Mouse (Mus musculus): Measurements from ENCODE around the gene Qrich1. TPM values are rescaled to one million over a fixed set of nuclear protein-coding genes. Genes with fewer than 3 reads are reported as not detected.

Gene Qrich1
- polyA plus RNA-seq, 1 experiment from 2014 or later: 145 TPM

- Histone ChIP-seq H3K4me1 (ENCODE audit: insufficient read depth) (no peaks in the 10 kb centered on the region), H3K4me2 (no peak overlapping the region), H3K36me3 (ENCODE audit: insufficient read depth) (peaks cover 79% of the 10 kb centered on the region), H3K27me3 (ENCODE audit: insufficient read depth, low read length) (no peaks in the 10 kb centered on the region), H3K27ac (ENCODE audit: low read depth) (no peak overlapping the region), H3K9ac (no peak overlapping the region), H3K9me3 (ENCODE audit: low read depth, low read length) (no peaks in the 10 kb centered on the region), H3K4me3 (ENCODE audit: low read depth, low read length) (no peak overlapping the region)
- DNase-seq (no peak), ATAC-seq (ENCODE audit: insufficient read depth) (no peak)
- no peak for TF ChIP-seq CTCF (IDR thresholded peaks at IDR 0.05; ENCODE audit: low read depth)
- 81% methylated on average over 1 of the region's 1 CpGs for WGBS
Measured at GRCm38 (mm10) chr9:108530954-108531353, 14.3 kb downstream of the Qrich1 start.

- Histone ChIP-seq H3K4me2 (no peak overlapping the region), H3K27me3 (ENCODE audit: insufficient read depth, low read length) (no peaks in the 10 kb centered on the region), H3K9ac (no peak overlapping the region), H3K36me3 (ENCODE audit: insufficient read depth) (peaks cover 84% of the 10 kb centered on the region), H3K9me3 (ENCODE audit: low read depth, low read length) (no peaks in the 10 kb centered on the region), H3K4me1 (ENCODE audit: insufficient read depth) (no peaks in the 10 kb centered on the region), H3K4me3 (ENCODE audit: low read depth, low read length) (no peak overlapping the region), H3K27ac (ENCODE audit: low read depth) (no peak overlapping the region)
- ATAC-seq (ENCODE audit: insufficient read depth) (no peak), DNase-seq (no peak)
- no peak for TF ChIP-seq CTCF (IDR thresholded peaks at IDR 0.05; ENCODE audit: low read depth)
- 93% methylated on average over 1 of the region's 1 CpGs for WGBS
Measured at GRCm38 (mm10) chr9:108531496-108531895, 14.9 kb downstream of the Qrich1 start.

GRCm38 (mm10) chr9:108540846-108541245 lies 24.2 kb downstream of the Qrich1 start:
- ATAC-seq (ENCODE audit: insufficient read depth) (no peak), DNase-seq (no peak)
- TF ChIP-seq CTCF (IDR thresholded peaks at IDR 0.05; ENCODE audit: low read depth): no peak
- no peaks in the 10 kb centered on the region for H3K9me3 ChIP-seq (ENCODE audit: low read depth, low read length)
- H3K4me2 ChIP-seq: no peak overlapping the region
- no peak overlapping the region for H3K4me3 ChIP-seq (ENCODE audit: low read depth, low read length)
- H3K27ac ChIP-seq (ENCODE audit: low read depth): no peak overlapping the region
- H3K36me3 ChIP-seq (ENCODE audit: insufficient read depth): peaks cover 90% of the 10 kb centered on the region
- no peak overlapping the region for H3K9ac ChIP-seq
- no peaks in the 10 kb centered on the region for H3K27me3 ChIP-seq (ENCODE audit: insufficient read depth, low read length)
- H3K4me1 ChIP-seq (ENCODE audit: insufficient read depth): no peaks in the 10 kb centered on the region

- no peak for TF ChIP-seq CTCF (IDR thresholded peaks at IDR 0.05; ENCODE audit: low read depth)
- Histone ChIP-seq H3K27ac (ENCODE audit: low read depth) (no peak overlapping the region), H3K9ac (no peak overlapping the region), H3K4me2 (no peak overlapping the region), H3K4me3 (ENCODE audit: low read depth, low read length) (no peak overlapping the region), H3K36me3 (ENCODE audit: insufficient read depth) (peaks cover 93% of the 10 kb centered on the region), H3K4me1 (ENCODE audit: insufficient read depth) (no peaks in the 10 kb centered on the region), H3K9me3 (ENCODE audit: low read depth, low read length) (no peaks in the 10 kb centered on the region), H3K27me3 (ENCODE audit: insufficient read depth, low read length) (no peaks in the 10 kb centered on the region)
- WGBS: 97% methylated on average over 3 of the region's 3 CpGs
- no peak for ATAC-seq (ENCODE audit: insufficient read depth)
- no peak for DNase-seq
Measured at GRCm38 (mm10) chr9:108545986-108546385, 29.4 kb downstream of the Qrich1 start.

GRCm38 (mm10) chr9:108546875-108547274 lies 30.3 kb downstream of the Qrich1 start:
- Histone ChIP-seq H3K27me3 (ENCODE audit: insufficient read depth, low read length) (no peaks in the 10 kb centered on the region), H3K27ac (ENCODE audit: low read depth) (no peak overlapping the region), H3K4me3 (ENCODE audit: low read depth, low read length) (no peak overlapping the region), H3K4me2 (no peak overlapping the region), H3K9me3 (ENCODE audit: low read depth, low read length) (no peaks in the 10 kb centered on the region), H3K36me3 (ENCODE audit: insufficient read depth) (peaks cover 93% of the 10 kb centered on the region), H3K4me1 (ENCODE audit: insufficient read depth) (no peaks in the 10 kb centered on the region), H3K9ac (no peak overlapping the region)
- 92% methylated on average over 1 of the region's 1 CpGs for WGBS
- TF ChIP-seq CTCF (IDR thresholded peaks at IDR 0.05; ENCODE audit: low read depth): no peak
- DNase-seq: no peak
- ATAC-seq (ENCODE audit: insufficient read depth): no peak

- H3K27me3 ChIP-seq (ENCODE audit: insufficient read depth, low read length): no peaks in the 10 kb centered on the region
- peaks cover 82% of the 10 kb centered on the region for H3K36me3 ChIP-seq (ENCODE audit: insufficient read depth)
- H3K4me3 ChIP-seq (ENCODE audit: low read depth, low read length): no peak overlapping the region
- H3K4me1 ChIP-seq (ENCODE audit: insufficient read depth): peaks cover 5% of the 10 kb centered on the region; the same call in 1 of the 2 replicates
- H3K4me2 ChIP-seq: no peak overlapping the region
- no peak overlapping the region for H3K9ac ChIP-seq
- no peak for TF ChIP-seq CTCF (IDR thresholded peaks at IDR 0.05; ENCODE audit: low read depth)
- no peak for ATAC-seq (ENCODE audit: insufficient read depth)
- H3K9me3 ChIP-seq (ENCODE audit: low read depth, low read length): no peaks in the 10 kb centered on the region
- H3K27ac ChIP-seq (ENCODE audit: low read depth): no peak overlapping the region
- no peak for DNase-seq
- 84% methylated on average over 4 of the region's 4 CpGs for WGBS
Measured at GRCm38 (mm10) chr9:108559169-108559568, 42.6 kb downstream of the Qrich1 start.

- Histone ChIP-seq H3K4me1 (ENCODE audit: insufficient read depth) (peaks cover 5% of the 10 kb centered on the region; the same call in 1 of the 2 replicates), H3K4me3 (ENCODE audit: low read depth, low read length) (peak within 1 kb of the TSS; percentile 62), H3K4me2 (peak within 1 kb of the TSS; percentile 89), H3K36me3 (ENCODE audit: insufficient read depth) (peaks cover 78% of the 10 kb centered on the region), H3K9ac (peak within 1 kb of the TSS; percentile 76), H3K27me3 (ENCODE audit: insufficient read depth, low read length) (no peaks in the 10 kb centered on the region), H3K9me3 (ENCODE audit: low read depth, low read length) (no peaks in the 10 kb centered on the region), H3K27ac (ENCODE audit: low read depth) (peak within 1 kb of the TSS; percentile 69)
- peak; percentile 6; the same call in 1 of the 2 replicates for TF ChIP-seq CTCF (IDR thresholded peaks at IDR 0.05; ENCODE audit: low read depth)
- DNase-seq: peak; percentile 100
- ATAC-seq (ENCODE audit: insufficient read depth): peak; percentile 98
- WGBS: under 1% methylated on average over 51 of the region's 53 CpGs
Measured at GRCm38 (mm10) chr9:108560227-108560841, 43.7 kb downstream of the Qrich1 start, which contains the start of gene Impdh2. Gene Impdh2 (plus strand): TSS chr9:108560286.

All from lung, embryonic 14.5 days (tissue).